Mouse (Mus musculus) brain, embryonic 18.5 days (tissue): ENCODE data around the gene Cacng7.

Experiments
- DNase-seq: peaks from one replicate; pipeline ENCODE4 v3.0.0-alpha.2; 2012; ENCODE audit warnings: low read depth, low spot score

Cacng7 gene

GRCm38 (mm10) chr7:3302556-3303275 is 30.0 kb upstream of the Cacng7 start:
- DNase-seq: no peak

GRCm38 (mm10) chr7:3303276-3303781 is 29.4 kb upstream of the Cacng7 start:
- DNase-seq: no peak

GRCm38 (mm10) chr7:3303789-3304188 is 29.0 kb upstream of the Cacng7 start:
- no peak for DNase-seq

- DNase-seq: no peak
Measured at GRCm38 (mm10) chr7:3304298-3304697, 28.5 kb upstream of the Cacng7 start.

GRCm38 (mm10) chr7:3306400-3306799 is 26.4 kb upstream of the Cacng7 start:
- no peak for DNase-seq

GRCm38 (mm10) chr7:3308646-3309045 is 24.1 kb upstream of the Cacng7 start:
- no peak for DNase-seq

- DNase-seq: no peak
Measured at GRCm38 (mm10) chr7:3310233-3310632, 22.5 kb upstream of the Cacng7 start.

- DNase-seq: no peak
Measured at GRCm38 (mm10) chr7:3313571-3313970, 19.2 kb upstream of the Cacng7 start.

- DNase-seq: no peak
Measured at GRCm38 (mm10) chr7:3314121-3314520, 18.6 kb upstream of the Cacng7 start.

- DNase-seq: no peak
Measured at GRCm38 (mm10) chr7:3317704-3318103, 15.1 kb upstream of the Cacng7 start.

- DNase-seq: no peak
Measured at GRCm38 (mm10) chr7:3320856-3321255, 11.9 kb upstream of the Cacng7 start.

GRCm38 (mm10) chr7:3323826-3324225 is 8.9 kb upstream of the Cacng7 start:
- DNase-seq: no peak

- DNase-seq: no peak
Measured at GRCm38 (mm10) chr7:3327961-3328360, 4.8 kb upstream of the Cacng7 start.

GRCm38 (mm10) chr7:3329776-3330546 is 2.8 kb upstream of the Cacng7 start:
- DNase-seq: no peak

- no peak for DNase-seq
Measured at GRCm38 (mm10) chr7:3331171-3331570, 1.6 kb upstream of the Cacng7 start.

- DNase-seq: peak; percentile 78
Measured at GRCm38 (mm10) chr7:3331581-3332223, 1.1 kb upstream of the Cacng7 start.

- DNase-seq: no peak
Measured at GRCm38 (mm10) chr7:3332224-3332615, 535 bp upstream of the Cacng7 start.

- no peak for DNase-seq
Measured at GRCm38 (mm10) chr7:3333542-3333941, 787 bp downstream of the Cacng7 start.

GRCm38 (mm10) chr7:3336412-3336811 is 3.7 kb downstream of the Cacng7 start:
- DNase-seq: no peak

GRCm38 (mm10) chr7:3338286-3338935 is 5.7 kb downstream of the Cacng7 start:
- no peak for DNase-seq

GRCm38 (mm10) chr7:3339010-3339409 is 6.3 kb downstream of the Cacng7 start:
- no peak for DNase-seq

GRCm38 (mm10) chr7:3343861-3344260 is 11.1 kb downstream of the Cacng7 start:
- no peak for DNase-seq
